Mouse (Mus musculus): ENCODE measurements around the gene Pkd1l1.

Gene Pkd1l1

DNA sequence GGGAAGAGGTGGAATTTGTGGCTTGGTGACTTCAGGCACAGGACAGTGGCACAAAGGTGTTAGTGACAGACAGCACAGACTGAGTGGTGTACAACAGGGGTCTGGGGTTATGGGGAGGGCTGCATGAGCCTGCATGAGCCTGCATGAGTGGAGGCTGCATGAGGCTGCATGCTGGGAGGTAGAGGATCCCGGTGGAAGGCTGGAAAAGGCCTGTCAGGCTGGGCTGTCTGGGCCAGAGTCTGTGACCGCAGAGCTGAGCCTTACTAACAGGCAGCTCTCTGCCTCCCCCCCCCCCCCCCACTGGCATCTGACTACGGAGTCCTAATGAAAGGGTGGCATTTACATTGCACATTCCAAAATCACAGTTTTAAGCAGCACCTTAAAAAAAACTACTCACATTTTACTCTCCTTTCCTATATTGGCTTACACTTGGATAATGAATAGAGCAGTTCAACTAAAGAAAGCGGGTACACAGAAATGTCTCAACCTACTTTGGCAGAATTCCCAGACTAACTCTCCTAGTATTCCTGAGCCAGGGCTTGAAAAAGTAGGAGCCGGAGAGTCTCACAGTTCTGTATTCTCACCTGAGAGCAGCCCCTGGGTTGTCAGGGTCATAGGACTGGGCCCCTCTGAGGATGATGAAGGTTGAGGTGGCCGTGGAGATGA is 23.2 kb downstream of the Pkd1l1 start:
- in situ Hi-C loops (cut with MboI; ENCODE audit: low pct_unique_long_range_greater_than_20kb in 1 of 2, low sequenced_read_pairs in 2 of 2, unreplicated experiment in 1 of 2): loop anchor here in 1 of 2 experiments (10.0 kb wide), 1 partner anchor 525 kb away; no protein-coding TSS in a partner anchor

DNA sequence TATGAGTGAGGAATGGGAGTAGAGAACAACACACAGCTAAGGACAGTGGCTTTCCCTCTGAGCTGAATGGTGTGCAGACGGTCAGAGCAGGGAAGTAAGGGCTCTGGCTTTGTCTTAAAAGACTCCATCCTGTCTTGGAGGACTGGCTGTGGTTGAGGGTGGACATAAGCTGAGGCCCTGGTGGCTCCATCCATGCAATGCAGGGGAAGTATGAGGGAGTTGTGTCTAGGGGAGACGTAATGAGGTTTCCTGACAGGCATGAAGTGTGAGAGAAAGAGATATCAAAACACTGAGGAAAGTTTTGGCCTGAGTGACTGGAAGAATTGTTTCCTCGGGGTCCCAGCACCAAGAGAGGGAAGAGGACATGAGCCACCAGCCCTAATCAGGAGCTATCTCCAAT is 24.2 kb downstream of the Pkd1l1 start:
- in situ Hi-C loops (cut with MboI; ENCODE audit: low pct_unique_long_range_greater_than_20kb in 1 of 2, low sequenced_read_pairs in 2 of 2, unreplicated experiment in 1 of 2): loop anchor here in 1 of 2 experiments (10.0 kb wide), 1 partner anchor 524 kb away; no protein-coding TSS in a partner anchor

DNA sequence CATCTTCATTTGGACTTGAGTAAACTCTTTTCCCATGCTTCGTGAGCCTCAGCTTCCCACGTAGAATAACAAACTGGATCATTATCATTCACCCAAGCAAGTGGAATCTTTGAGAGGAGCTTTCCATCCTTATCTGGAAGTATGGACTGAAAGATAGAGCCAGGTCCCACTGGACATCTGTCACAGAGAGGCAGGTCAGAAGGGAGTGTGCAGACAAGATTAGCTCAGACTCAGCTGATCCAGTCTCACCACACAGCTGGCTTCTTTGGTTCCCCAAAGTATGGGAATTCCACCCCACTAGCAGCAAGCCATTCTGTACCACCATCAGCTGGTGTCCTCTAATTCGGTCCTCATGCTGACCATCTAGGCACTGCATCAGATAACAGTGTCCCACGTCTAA is 29.0 kb downstream of the Pkd1l1 start:
- in situ Hi-C loops (cut with MboI; ENCODE audit: low pct_unique_long_range_greater_than_20kb in 1 of 2, low sequenced_read_pairs in 2 of 2, unreplicated experiment in 1 of 2): loop anchor here (5.0 to 10.0 kb wide), 2 partner anchors 519 to 537 kb away; no protein-coding TSS in a partner anchor

DNA sequence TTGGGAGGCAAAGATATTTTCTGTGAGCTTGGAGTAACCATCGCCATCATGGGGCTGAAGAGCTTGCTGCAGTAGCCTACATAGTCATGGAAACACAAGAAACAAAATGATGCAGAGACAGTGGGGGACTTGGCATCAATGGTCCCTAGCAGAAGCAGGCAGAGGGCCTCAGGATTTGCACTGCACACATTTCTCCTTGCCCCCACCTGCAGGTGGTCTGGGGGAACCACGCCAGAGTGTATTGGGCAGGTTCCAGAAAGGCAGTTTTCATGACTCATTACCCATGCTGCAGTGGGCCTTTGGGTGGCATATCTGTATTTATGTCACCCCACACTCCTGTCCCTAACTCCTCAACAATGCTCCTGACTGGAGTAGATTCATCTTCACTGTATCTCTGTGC is 30.6 kb downstream of the Pkd1l1 start:
- in situ Hi-C loops (cut with MboI; ENCODE audit: low pct_unique_long_range_greater_than_20kb in 1 of 2, low sequenced_read_pairs in 2 of 2, unreplicated experiment in 1 of 2): loop anchor here (5.0 to 10.0 kb wide), 2 partner anchors 518 to 535 kb away; no protein-coding TSS in a partner anchor

DNA sequence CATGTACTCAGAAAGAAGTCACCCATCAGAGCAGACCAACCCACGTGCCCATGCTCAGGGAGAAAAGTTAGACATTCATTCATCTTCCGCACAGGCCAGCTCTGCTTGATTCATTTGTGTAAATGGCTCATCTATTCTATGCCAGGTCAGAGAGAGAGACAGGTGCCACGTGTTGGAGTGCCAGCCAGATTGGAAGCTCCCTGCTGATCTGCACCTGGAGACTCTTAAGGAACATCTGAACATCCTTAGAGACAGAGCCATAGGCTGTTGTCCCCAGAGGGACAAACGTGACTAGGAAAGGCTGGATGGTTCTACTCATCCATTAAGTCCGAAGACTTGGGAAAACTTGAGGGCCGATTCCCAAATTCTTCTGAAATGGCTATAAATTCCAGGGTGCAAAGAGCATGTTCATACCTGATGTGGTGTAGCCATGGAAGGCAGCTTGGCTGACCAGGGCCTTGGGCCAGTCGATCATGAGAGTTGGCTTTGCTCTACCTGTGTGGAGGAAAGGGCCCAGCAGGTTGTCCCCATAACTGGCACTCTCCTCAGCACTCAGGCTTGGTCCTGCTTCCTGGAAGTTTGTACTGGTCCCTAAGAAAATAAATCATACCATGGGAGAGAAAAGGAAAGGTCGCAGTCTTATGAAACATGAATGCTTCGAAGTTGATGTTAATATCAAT is 36.5 kb downstream of the Pkd1l1 start:
- in situ Hi-C loops (cut with MboI; ENCODE audit: low pct_unique_long_range_greater_than_20kb in 1 of 2, low sequenced_read_pairs in 2 of 2, unreplicated experiment in 1 of 2): no loop called here

DNA sequence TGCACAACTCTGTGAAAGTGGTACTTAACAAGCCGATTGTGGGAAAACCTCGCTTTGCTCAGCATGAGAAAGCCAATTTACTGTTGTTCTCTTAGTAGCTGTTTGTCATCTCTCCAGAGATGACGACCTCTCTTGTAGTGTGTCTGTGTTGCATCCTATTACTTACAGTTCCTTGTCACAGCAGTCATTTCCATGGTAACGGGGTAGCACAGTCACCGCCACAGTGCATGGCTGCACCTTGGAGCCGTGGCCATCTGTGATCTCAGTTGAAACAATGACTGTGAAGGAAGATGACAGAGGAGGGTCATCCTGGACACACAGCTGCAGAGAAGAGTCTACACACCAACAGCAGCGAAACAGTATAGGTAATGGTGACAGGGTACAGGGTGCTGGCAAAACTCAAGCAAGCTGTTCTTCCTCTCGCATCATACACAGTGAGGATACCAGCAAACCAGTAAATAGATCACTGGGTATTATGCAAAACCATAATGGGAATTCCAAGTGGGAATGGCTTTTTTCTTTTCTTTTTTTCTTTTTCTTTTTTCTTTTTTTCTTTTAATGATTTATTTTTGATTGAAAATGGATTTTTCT is 56.9 kb downstream of the Pkd1l1 start:
- in situ Hi-C loops (cut with MboI; ENCODE audit: low pct_unique_long_range_greater_than_20kb in 1 of 2, low sequenced_read_pairs in 2 of 2, unreplicated experiment in 1 of 2): no loop called here

DNA sequence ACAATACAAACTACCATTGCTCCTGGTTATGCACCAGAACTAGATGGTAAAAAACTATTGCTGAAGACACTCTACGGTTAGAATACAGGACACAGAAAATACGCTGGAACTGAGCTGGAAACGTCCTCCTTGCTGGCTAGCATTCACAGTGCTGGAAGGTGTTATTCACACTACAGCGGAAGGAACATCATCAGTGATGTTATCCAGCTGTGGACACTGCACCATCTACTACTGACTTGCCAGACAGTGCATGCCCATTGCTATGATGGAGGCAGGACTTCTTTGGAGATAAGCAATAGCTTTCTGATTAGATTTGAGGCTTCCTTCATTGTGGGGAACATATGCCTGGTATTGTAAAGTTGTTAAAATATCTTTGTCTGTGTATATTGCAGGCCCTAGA is 90.3 kb downstream of the Pkd1l1 start:
- in situ Hi-C loops (cut with MboI; ENCODE audit: low pct_unique_long_range_greater_than_20kb in 1 of 2, low sequenced_read_pairs in 2 of 2, unreplicated experiment in 1 of 2): no loop called here

DNA sequence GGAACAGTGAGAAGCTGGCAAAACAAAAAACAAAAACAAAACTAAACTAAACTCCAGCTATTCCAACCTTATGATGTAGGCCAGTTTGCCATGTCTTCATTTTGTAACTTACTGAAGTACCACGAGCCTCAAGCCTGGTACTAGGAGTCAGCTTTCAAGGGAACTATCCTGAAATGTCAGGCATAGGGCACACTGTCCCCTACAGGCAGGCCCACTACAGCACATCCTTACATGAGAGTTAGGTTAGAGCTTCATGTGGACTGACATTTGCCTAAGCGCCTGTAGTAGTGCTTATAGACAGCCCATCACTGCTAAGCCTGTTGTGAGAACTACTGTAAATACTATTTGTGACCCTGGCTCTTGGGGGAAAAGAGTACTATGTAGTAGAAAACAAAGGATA is 91.5 kb downstream of the Pkd1l1 start:
- in situ Hi-C loops (cut with MboI; ENCODE audit: low pct_unique_long_range_greater_than_20kb in 1 of 2, low sequenced_read_pairs in 2 of 2, unreplicated experiment in 1 of 2): no loop called here

DNA sequence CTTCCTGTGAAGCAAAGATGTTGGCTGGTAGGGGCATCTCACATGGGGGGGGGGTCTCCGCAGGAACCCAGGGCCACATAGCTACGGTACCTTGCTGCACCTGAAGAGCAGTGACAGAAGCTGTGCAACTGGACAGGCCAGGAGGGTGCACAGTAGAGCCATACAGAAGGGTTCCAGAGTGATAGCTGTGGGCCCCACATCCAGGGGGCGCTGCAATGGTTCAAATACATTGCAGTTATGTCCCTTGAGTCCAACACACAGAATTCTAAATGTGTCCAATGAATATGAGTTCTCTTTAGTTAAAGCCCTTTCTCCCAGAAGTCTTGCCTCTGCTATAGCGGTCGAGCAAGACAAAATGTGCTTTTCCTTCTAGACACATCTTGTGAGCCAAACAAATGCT is 103.0 kb downstream of the Pkd1l1 start:
- in situ Hi-C loops (cut with MboI; ENCODE audit: low pct_unique_long_range_greater_than_20kb in 1 of 2, low sequenced_read_pairs in 2 of 2, unreplicated experiment in 1 of 2): loop anchor here in 1 of 2 experiments (25.0 kb wide), 1 partner anchor 433 kb away; no protein-coding TSS in a partner anchor

DNA sequence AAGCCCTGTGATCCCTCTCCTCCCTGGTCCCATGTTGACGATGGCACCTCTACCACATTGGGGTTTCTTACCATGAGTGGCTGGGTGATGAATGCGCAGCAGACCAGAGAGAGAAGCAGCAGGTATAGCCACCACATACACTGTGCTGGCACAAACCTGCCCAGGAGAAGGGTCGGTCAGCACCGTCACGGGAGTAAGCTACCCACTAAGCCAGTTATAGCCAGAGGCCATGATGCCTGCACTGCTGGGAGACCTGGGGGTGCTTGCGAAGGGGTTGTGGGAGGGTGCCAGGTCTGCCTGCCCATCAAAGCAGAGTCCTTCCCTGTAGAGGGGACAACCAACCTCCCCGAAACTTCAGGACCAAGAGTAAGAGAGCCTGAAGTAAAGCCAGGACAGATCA is 107.0 kb downstream of the Pkd1l1 start:
- in situ Hi-C loops (cut with MboI; ENCODE audit: low pct_unique_long_range_greater_than_20kb in 1 of 2, low sequenced_read_pairs in 2 of 2, unreplicated experiment in 1 of 2): loop anchor here (5.0 to 25.0 kb wide), 3 partner anchors 331 to 439 kb away; no protein-coding TSS in a partner anchor

DNA sequence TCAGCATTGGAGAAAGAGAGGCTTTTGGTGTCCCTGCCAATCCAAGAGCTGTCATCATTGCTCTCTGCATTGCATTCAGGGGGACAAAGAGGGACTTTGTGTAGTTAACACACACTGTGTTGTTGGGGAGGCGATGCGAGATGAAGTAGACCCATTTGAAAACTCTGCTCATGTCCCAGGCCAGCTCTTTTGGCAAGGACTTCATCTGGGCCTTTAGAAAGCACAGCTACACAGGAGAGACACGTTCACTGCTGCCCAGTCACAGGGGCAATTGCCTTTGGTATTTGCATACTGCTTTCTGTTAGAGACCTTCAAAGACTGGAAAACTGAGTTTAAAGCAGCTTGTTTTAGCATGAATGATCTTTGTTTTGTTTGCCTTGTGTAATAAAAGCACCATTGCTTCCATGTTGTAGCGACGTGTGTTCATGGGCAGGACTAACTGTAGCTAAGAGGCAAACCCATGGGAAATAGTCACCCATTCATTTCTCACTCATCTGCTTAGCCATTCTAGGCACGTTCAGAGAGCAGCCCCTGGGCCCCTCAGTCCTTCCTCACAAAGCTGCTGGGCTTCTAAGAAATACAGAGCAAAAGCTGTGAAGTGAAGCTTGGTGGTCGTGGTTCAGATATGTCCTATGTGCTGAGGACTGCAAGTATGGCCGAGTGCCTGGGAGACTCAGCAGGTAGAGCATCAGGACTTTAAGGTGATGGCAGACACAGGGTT is 109.0 kb downstream of the Pkd1l1 start:
- in situ Hi-C loops (cut with MboI; ENCODE audit: low pct_unique_long_range_greater_than_20kb in 1 of 2, low sequenced_read_pairs in 2 of 2, unreplicated experiment in 1 of 2): loop anchor here in 1 of 2 experiments (10.0 to 25.0 kb wide), 2 partner anchors 329 to 427 kb away; no protein-coding TSS in a partner anchor

DNA sequence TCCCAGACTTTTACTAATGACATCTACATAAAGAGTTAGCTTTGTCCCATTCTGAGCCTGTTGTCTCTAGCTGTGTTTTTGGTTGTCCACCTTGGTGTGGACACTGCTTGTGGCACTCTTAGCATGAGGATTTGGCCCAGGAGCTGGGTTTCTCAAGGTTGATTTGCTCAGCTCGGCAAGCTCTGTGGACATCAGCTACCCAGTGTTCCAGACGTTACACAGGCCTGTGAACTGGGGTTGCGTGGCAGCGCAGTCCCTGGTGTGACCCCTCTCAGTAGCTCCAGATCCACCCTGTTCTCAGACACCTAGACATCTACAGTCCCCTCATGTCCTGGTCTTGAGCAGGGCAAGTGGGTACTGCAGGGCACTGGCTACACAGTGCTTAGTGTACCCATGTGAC is 110.6 kb downstream of the Pkd1l1 start:
- in situ Hi-C loops (cut with MboI; ENCODE audit: low pct_unique_long_range_greater_than_20kb in 1 of 2, low sequenced_read_pairs in 2 of 2, unreplicated experiment in 1 of 2): loop anchor here in 1 of 2 experiments (10.0 to 25.0 kb wide), 2 partner anchors 328 to 425 kb away; no protein-coding TSS in a partner anchor

DNA sequence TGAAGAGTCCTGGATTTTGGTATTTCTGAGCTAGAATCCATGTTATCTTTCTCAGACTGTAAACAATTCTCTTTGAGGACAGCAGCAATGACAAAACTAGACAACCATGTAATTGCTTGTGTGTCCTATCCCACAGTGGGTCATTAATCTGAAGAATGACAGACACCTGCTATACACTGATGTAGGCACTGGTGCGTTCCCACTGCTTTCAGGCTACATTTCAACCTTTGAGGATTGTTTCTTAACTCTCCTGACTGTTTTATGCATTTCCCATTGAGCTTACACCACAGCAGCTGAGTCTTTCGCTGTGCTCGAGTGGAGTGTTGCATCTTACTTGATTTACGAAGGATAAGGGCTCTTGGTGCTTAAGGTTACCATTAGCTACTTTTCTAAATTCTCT is 111.1 kb downstream of the Pkd1l1 start:
- in situ Hi-C loops (cut with MboI; ENCODE audit: low pct_unique_long_range_greater_than_20kb in 1 of 2, low sequenced_read_pairs in 2 of 2, unreplicated experiment in 1 of 2): loop anchor here in 1 of 2 experiments (10.0 to 25.0 kb wide), 2 partner anchors 327 to 425 kb away; no protein-coding TSS in a partner anchor

DNA sequence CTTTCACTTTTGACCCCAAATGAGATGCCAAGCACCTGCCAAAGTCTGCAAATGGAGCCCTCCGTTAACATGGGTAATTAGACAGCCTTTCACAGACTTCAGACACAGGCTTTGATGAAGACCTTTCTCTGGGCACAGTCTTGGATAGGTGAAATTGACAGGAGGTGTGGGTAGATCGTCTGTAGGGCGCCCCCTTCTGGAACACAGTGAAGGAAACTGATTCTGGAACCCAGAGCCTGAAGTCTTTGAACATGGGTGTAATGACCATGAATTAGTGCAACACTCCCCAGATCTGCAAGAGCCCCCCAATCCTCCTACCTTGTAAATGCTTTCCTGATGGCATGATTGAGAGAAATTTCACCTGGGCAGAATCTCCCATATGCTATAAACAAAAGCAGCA is 112.2 kb downstream of the Pkd1l1 start:
- in situ Hi-C loops (cut with MboI; ENCODE audit: low pct_unique_long_range_greater_than_20kb in 1 of 2, low sequenced_read_pairs in 2 of 2, unreplicated experiment in 1 of 2): loop anchor here in 1 of 2 experiments (10.0 to 25.0 kb wide), 2 partner anchors 326 to 424 kb away; no protein-coding TSS in a partner anchor

DNA sequence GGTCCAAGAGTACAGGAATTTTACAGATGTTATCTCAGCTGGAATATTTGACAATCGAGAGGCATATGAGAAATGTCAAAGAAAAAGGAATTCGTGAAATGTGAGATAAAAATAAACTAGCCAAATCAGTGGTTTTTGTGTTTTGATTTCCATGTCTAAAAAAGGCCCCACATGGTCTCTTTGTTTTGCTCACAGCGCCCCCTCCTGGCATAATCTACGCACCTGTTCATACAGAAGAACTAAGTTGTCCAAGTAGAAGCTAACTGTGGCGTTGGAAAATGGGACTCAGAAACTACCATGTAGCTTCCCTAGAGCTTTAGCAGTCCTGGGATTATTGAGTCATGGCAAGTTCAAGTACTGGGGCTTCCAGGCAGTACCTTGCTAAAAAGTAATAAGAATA is 113.2 kb downstream of the Pkd1l1 start:
- in situ Hi-C loops (cut with MboI; ENCODE audit: low pct_unique_long_range_greater_than_20kb in 1 of 2, low sequenced_read_pairs in 2 of 2, unreplicated experiment in 1 of 2): loop anchor here (5.0 to 25.0 kb wide), 4 partner anchors 185 to 423 kb away; no protein-coding TSS in a partner anchor

DNA sequence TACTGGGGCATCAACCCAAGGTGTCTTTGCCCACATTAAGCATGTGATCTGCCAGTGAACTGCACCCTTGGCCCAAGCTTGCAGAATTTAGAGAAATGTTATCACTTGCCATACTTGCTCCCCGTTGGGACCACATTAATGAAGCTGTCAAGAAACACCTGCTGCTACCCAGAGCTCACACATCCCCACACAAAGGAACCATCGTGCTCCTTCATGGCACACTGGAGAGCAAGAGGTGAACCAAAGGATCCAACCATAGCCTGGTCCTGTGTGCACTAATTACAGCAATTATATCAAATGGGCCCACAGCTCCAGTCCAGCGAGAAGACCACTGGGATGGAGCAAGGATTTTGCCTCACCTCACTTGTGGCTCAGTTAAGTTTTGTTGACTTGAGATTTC is 114.0 kb downstream of the Pkd1l1 start:
- in situ Hi-C loops (cut with MboI; ENCODE audit: low pct_unique_long_range_greater_than_20kb in 1 of 2, low sequenced_read_pairs in 2 of 2, unreplicated experiment in 1 of 2): loop anchor here (5.0 to 25.0 kb wide), 3 partner anchors 184 to 422 kb away; no protein-coding TSS in a partner anchor

DNA sequence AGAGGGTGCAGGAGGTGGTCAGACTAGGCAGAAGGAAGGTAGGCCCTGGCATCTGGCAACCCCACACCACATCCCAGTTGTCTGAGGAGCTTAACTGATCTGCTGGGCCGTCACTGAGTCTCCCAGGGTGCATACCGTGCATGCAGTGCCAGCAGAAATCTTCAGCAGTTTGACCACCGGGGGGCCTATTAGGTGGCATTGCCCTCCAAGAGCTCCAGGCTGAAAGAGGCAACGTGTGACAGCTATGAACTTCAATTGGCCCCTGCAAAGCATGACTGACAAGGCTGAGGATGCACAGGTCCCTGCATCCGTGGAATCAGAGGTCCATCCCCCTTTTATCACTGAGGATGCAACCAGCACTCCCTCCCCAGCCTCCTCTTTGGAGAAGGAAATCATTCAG is 116.9 kb downstream of the Pkd1l1 start:
- in situ Hi-C loops (cut with MboI; ENCODE audit: low pct_unique_long_range_greater_than_20kb in 1 of 2, low sequenced_read_pairs in 2 of 2, unreplicated experiment in 1 of 2): loop anchor here (5.0 to 25.0 kb wide), 3 partner anchors 181 to 419 kb away; no protein-coding TSS in a partner anchor

DNA sequence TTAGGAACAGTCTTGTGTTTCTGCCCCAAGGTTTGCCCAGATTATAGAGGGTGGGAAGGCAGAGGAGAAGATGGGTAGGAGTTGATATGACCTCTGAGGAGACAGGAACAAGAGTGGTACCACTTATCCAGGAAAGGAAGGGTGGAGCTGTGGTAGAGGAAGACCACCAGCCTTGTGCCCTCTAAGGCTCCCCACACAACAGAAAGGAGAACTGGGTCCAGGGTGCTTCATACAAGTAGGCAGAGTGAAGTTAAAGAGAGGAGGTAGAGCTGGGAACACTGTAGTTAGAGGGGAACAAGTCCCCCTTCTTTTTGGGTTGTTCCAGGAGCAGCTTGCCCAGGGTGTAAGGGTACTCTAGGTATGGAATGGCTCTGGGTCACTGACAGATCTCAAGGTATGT is 125.0 kb downstream of the Pkd1l1 start:
- in situ Hi-C loops (cut with MboI; ENCODE audit: low pct_unique_long_range_greater_than_20kb in 1 of 2, low sequenced_read_pairs in 2 of 2, unreplicated experiment in 1 of 2): no loop called here

Measured in mouse embryonic stem cell (cell line).